ENCODE assay signal across 11 mouse cellular contexts in the genomic region with DNA sequence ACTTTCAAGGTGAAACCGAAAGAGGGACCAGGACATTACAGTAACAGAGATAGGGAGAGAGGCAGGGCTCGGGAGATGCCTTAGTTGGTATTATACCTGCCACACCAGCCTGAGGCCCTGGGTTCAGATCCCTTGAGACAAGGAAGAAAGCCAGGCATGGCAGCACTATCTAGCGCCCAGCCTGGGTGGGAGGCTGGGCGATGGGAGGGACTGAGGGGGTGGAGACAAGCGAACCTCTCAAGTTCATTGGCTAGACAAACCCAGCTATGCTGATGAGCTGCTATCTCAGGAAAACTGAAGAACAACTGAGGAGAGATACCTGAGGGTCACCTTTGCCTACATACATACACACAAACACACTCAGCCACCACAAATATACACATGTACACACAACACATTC.
"Had no signal": no experiment of that assay in that cellular context is flagged by ENCODE, and none has a peak within 500 bp of the region (broad histone marks: within the 10 kb centered on the region; RNA-seq: fewer than 3 reads in every experiment).

No protein-coding gene starts in this region.

- H3K4me2 ChIP-seq: midbrain, embryonic 11.5 days; stomach, embryonic 15.5 days had no signal

- H3K4me3 ChIP-seq: left cerebral cortex, adult 2 months; limb, embryonic 10.5 days; stomach, embryonic 15.5 days had no signal

- H3K4me1 ChIP-seq: limb, embryonic 10.5 days; stomach, embryonic 15.5 days had no signal

- H3K27ac ChIP-seq: left cerebral cortex, adult 2 months; limb, embryonic 10.5 days; stomach, embryonic 15.5 days had no signal

- H3K9ac ChIP-seq: stomach, embryonic 15.5 days had no signal

- H3K9me3 ChIP-seq: limb, embryonic 10.5 days; stomach, embryonic 15.5 days had no signal

- DNase-seq: kidney, adult 11 months; kidney, postnatal 14 days; lung, adult 2 months; lung, postnatal 36 days; right cerebral cortex, postnatal 14 days; thymus, postnatal 36 days had no signal

- H3K27me3 ChIP-seq: stomach, embryonic 15.5 days had no signal

- ATAC-seq: lung, postnatal 0 days had no signal
